Mouse (Mus musculus) 3T3-L1 (cell line): ENCODE data around the gene Tle2.

Experiments used
- DNase-seq: peaks from one replicate; pipeline ENCODE4 v3.0.0-alpha.2; 2015; ENCODE audit warnings: low read depth, low spot score

Tle2 gene

DNA sequence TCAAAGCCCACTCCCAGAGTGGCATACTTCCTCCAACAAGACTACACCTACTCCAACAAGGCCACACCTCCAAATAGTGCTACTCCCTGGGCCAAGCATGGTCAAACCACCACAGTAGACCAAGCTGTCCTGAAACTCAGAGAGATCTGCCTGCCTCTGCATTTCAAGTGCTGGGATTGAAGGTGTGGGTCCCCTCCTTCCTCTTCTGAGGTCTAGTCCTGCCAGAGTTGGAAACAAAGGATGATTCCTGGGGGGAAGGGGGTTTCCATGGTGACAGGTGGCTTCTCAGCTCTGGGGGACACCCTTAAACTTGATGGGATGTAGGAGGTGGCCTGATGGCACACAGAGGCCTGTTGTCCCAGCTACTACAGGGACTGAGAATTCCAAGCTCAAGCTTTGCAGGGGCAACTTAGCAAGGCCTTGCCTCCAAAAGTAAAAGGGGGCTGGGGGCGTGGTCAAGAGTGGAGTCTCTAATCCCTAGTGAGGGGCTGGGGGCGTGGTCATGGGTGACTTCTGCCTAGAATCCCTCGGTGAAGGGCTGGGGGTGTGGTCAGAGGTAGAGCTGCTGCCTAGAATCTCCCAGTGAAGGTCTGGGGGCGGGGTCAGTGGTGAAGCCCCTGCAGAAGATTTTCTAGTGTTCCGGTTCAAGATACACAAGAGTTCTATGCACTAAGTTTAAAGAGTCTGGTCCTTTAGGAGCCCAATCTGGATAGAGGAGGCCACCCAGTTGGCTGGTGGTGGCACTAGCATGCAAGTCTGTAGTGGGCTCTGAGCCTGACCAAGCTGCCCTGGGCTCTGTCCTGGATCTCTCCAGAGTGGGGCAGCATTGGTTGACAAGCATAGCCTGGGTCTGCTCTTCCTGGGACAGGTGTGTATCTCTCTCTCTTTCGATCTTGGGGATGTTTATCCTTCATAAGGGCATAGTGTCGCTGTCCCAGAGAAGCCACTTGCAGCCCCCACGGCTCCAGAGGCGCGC lies at the start of gene Tle2:
TSS of gene Tle2 (plus strand) at position 481 of the 976 bp plus-strand sequence.
- no peak for DNase-seq

DNA sequence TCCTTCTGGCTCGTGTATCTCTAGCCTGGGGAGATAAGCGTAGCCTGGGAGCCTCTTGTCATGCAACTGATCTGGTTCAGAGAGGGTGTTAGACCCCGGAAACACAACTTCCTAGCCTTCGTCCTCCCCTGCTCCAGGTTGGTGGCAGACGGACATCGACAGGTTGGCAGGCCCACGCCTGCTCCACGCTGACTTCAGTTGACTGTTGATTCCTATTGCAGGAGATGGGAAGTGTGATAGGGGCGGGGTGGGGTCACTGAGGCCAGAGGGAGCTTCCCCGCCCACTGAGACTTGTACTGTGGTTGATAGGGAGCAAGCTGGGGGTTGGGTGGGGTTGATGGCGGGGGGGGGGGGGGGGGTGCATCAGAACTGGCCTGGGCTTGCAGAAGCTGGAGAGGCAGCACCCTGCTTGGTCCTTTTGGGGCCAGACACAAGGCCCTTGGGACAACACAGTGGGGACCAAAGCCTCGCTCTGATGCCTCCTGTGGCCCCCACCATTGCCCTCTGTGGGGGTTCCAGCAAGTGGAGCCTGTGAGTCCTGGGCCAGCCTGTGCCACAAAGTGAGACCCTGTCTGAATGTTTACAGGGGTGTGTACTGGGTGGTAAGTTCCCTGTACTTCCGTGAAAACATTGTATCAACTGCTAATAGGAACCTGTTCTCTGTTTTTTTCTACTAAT lies 49.2 kb upstream of the Tle2 start:
- DNase-seq: no peak

DNA sequence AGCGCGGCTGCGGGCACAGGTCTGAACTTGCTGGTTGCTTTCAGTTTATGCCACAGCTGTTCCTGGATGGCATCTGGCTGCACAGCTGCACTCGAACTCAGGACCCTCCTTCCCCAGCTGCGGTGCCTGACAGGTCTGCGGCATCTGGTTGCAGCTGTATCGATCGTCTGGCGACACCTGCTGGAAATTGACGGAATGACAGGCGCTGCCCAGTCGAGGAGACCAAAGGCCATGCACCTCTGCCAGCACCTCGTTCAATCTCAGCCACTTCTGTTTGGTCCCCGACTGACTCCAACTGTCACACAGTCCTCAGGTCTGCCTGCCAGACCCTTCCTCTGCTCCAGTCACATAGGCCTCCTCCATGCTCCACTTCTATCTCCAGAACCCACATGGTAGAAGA lies 47.6 kb upstream of the Tle2 start:
- DNase-seq: peak; percentile 74

DNA sequence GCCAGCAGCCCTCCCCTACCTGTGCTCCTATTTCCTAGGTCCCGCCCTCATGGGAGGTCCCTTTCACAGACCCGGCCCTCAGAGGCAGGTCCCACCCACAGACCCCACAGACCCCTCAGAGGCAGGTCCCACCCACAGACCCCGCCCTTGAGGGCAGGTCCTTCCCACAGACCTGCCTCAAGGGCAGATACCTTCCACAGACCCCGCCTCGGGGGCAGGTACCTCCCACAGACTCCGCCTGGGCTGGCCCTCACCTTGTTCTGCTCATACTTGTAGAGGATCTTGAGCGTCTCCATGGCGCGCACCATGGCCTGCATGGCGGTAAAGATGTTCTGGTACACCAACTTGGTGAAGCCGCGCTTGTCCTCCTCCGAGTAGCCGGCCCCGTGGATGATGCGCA lies 39.5 kb upstream of the Tle2 start:
- DNase-seq: no peak

DNA sequence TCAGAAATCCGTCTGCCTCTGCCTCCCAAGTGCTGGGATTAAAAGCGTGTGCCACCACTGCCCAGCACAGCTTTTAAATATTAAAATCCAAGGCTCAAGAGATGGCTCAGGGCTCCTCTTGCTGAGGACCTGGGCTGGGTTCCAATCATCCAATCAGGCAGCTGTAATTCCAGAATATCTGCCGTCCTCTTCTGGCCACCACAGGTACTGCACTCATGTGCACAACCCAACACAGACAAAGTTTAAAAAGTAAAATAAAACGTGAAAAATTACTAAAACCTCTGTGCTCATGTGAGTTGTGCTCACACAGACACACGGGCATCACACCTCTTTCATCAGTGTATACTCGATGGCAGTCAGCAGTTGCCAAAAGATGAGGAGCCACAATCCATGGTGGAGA lies 37.6 kb upstream of the Tle2 start:
- peak; percentile 66 for DNase-seq

DNA sequence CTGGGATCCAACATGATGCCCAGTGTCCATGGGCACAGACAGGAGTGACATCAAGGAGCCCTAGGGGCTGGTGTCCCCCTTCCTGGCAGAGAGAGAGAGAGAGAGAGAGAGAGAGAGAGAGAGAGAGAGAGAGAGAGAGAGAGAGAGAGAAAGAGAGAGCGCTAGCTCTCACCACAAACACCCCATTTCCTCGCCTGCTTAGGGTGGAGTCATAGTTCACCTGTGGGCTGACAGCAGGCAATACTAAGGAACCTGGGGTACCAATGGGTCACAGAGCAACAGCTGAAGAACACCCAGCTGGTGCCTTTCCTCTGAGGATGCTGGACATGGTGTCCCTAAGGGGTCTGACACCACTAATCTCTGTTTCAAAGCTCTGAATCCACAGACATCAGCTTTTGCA lies 36.9 kb upstream of the Tle2 start:
- no peak for DNase-seq

DNA sequence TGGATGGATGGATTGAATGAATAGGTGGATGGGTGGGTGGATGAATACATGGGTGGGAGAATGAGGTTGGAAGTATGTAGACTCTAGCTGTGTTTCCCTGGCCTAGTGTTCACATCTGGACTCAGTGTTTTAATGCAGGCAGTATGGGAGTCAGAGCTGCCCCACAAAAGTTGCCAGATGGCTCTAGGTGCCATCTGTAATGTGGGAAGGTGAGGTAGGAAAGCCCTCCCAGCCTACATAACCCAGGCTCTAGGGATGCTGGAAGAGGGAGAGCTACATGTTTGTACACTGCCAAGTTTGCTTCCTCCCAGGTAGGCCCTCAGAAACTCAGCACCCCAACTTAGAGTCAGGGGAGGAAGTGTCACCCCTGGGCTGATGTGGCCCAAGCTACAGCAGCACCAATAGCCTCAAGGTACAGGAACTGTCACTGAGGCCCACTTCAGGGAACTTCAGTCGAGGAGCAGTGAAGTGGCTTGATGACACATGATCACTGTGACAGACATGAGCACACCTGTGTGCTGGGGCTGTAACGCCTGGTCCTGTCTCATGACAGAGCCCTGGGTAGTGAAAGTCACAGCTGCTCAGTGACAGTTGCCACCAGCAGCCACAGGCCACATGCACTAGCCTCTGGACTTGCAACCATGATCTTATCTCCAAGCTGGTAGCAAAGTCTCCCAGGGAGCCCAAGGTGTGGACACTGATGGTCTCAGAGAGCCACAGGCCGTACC lies 35.9 kb upstream of the Tle2 start:
- no peak for DNase-seq

DNA sequence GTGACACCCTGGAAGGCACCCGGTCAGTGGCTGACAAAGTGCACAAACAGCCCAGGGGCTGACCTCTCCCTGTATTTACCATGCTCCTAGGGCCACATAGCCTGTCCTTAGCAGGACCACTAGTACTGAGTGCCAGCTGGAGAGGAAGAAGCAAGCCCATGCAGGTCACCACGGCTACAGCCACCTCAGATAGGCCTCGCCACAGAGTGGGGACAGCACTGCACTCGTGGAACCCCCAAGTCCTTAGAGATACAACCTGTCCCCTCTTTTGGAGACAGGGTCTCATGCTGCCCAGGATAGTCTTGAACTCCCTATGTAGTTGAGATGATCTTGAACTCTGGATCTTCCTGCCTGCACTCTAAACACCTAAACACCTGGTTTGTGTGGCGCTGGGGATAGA lies 33.0 kb upstream of the Tle2 start:
- DNase-seq: no peak

DNA sequence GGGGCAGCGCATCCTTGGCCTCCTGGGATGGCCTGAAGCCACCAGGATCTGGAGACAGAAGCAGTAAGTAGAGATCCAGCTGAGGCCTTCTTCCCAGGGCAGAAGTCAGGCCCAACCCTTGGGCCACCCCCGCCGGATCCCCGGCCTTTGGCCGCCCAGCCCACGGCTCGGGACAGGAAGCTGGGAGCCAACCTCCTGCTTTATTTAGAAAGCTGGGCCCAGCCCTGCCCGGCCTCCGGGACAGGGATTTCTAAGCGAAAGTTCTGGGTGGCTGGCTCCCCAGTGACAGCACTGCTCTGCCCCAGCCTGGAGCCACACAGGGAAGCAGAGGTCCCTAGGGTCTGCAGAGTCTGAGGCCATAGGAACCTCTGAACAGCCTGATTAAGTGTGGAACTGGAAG lies 32.6 kb upstream of the Tle2 start:
- no peak for DNase-seq

DNA sequence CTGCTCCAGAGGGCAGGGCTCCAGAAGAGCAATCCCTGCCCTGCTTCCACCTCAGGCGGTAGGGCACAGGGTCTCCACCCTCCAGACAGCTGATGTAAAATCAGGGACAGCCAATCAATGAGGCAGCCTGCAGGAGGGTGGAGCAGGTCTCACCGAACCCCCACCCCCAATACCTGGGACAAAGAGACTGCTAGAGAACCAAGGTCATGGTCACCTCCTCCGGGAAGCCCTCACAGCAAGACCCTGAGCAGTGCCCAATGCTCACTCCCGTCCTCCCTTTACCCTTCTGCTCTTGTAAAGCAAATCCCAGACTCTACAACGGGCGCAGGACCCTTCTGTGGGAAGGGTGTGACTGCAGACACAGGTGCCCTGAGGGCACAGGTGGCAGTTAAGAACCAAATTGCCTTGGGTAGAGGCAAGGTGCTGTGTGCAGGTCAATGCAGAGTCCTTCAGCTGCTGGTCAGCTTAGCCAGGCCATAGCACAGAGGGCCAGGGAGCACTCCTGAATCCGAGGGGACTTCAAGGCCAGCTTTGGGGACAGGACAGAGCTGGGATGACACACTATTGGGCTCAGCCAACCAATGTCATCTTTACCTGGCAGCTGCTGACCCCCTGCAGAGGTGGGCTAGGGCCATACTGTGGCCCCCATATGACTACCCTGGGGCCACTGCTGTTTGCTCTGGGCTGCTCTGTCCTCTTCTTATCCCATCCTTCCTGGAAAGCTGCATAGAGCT lies 31.5 kb upstream of the Tle2 start:
- DNase-seq: no peak

DNA sequence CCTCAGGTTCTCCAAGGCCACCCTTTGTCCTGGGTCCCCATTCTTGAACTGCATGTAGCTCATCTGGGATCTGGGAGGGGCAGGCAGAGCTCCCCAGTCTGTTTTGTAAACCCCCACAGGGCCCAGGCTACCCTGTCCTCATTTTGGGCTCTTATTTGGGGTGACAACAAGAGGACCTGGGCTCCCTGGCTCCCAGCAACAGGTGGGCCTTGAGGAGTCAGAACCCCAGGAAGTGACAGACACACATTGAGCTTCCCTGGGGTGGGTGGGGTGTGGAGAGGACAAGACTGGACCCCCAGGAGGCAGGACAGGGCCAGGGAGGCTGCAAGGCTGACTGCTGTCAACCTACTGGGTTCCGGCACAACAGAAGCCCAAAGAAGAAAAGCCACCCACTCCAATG lies 30.7 kb upstream of the Tle2 start:
- no peak for DNase-seq

DNA sequence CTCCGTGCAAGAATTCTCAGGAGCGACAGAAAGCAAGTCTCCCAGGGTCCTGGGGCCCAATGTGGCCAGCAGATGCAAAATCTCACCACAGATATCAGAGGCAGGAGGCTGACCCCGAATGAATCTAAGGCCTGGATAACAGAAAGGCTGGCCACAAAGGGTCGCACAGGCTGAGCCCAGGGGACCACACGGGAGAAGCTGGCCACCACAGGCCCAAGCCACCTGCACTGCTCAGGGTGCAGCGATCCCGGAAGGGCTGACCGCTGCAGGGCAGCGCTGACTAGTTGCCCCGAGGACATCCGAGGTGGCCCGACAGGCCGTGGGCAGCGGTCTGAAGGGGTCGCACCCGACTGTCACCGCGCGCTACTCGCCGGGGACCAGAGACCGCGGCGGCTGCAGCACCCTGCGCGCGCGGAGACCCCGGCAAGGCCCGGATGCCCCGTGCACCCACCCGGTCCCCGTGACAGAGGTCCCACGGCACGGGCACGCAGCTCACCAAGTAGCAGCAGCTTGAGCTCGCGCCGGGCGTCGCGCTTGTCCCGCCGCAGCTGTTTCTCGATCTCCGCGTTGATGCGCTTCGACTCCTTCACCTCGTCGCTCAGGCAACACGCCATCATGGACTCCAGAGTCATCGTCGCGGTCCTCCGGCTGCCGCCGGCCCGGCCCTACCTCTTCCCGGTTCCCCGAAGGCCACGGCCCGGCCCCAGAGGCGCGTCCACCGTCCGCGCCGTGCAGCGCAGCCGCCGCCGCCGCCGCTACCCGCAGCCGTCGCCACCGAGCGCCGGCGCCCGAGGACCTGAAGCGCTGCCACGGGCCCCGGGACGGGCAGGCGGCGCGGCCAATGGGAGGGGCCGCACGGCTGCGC lies 29.8 kb upstream of the Tle2 start:
- no peak for DNase-seq

DNA sequence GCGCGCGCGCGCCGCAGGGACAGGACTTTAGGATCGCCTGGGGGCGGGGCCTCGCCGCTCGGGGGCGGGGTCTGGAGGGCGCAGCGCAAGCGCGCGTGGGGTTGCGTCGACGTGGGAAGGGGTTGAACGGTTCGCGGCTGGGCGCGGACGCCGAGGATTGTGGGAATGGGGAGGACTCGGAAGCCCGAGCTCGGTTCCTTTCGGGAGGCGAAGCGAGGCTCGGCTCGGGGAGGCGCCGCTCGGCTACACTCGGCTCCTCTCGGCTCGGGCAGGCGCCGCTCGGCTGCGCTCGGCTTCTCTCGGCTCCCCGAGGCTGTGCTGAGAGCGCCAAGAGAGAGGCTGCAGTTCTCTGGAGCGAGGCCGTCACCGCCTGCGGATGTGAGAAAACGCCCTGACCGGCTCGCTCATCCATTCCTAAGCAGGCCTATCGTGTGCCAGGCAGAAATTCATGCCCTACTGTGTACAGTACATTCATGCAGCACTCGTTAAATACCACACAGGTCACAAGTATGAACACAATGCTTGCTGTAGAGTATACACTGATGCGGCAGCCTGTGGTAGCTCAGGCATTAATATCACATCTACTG lies 29.1 kb upstream of the Tle2 start, which contains the start of gene Gna11:
TSS of gene Gna11 (minus strand) at position 30 of the 587 bp plus-strand sequence.
- DNase-seq: peak; percentile 94

DNA sequence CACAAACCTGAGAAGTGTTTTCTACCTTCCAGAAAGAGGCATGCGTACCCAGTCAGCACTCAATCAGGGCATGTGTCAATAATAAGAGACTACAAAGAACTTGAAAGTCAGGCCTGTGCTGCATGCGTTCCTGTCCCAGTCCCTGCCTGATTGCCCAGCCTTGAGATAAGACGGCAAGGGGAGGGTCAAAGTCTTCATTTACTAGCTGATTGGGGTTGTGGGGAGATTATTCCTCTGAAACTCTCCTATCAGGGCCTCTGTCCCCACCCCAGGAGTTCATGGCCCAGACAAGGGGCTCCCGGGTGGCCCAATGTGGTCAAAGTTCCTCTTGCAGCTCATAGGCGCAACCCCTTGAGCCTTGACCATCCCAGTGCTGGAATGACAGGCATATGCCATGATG lies 28.0 kb upstream of the Tle2 start:
- no peak for DNase-seq

DNA sequence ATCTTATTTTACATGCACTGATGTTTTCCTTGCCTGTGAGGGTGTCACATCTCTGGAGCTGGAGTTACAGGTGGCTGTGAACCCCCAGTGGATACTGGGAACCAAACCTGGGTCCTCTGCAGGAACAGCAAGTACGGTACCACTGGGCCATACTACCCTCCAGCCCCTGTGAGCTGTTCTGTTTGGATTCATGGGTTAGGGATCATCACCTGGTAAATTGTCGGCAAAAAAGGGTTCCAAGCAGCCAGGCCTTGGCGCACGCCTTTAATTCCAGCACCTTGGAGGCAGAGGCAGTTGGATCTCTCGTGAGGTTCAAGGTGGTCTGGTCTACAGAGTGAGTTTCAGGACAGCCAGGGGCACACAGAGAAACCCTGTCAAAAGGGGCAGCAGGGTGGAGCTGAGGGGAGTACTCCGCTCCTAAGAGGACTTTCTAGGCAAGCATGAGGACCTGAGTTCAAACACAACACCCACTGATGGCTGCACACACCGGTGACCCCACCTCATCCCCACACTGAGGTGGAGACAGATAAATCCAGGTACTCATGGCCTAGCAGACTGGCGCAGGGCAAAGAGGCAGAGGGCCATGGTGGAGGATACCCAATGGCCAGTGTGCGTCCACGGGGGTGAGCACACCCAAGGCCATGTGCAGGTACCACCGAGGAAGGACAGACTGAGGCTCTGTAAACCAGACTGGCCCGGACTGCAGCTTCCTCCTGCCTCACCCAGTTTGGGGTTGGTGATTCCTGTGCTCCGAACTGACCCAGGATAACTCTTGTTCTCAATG lies 27.4 kb upstream of the Tle2 start:
- no peak for DNase-seq

DNA sequence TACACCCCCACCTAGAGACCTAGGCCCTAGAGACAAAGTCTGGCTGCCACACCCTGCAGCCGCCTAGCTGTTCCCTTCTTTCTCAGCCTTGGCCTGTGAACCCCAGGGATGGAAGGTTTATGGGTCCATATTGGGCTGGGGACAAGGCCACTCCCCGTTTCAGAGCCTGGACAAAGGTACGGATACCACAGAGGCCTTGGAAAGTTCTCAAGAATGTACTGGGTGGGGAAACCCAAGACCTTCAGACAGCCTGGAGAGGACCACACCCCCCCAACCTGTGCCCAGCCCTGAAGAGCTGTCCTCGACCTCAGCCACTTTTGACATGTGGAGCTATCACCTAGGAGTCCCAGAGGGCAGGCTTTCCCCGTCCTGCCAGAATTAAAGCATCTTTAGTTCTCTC lies 25.4 kb upstream of the Tle2 start:
- no peak for DNase-seq

DNA sequence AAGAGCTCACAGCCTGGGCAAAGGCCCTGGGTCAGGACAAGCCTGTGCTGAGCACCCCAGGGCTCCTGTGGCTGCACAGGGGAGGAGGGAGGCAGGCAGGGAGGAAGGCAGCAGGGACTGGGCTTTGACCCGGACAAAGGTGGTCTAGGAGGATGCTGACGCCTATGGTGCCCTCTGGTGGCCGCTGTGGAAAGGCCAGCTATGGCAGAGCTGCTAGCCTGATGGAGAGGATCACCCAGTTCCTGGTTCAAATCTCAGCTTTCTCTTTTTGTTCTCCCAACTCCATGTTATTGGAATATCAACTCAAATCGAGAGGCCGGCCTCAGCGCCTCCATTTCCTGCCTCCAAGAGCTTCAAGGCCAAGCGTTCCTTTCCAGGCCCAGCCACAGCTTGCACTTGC lies 24.1 kb upstream of the Tle2 start:
- DNase-seq: peak; percentile 79

DNA sequence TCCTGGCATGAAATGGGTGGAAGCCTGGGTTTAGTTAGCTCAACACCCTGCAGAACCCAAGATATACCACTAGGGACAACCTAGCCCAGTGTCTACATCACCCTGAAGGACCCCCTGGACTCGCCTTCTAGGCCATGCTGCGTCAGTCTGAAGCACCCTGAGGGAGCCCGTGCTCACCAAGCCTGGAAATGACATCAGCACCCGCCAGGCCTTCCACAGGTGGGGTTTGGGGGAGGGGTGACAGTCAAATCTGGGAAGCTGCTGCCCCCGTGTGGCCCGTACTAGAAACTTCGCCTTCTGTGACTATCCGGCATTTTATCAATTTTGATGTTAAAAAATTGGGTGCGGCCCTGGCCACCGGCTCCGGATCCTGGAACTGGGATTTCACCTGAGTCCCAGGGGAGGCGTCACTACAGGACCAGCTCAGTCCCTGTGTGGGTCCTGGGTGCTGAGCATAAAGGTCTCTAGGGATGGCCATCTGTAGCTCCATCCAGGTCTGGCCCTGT lies 22.7 kb upstream of the Tle2 start:
- DNase-seq: peak; percentile 90

DNA sequence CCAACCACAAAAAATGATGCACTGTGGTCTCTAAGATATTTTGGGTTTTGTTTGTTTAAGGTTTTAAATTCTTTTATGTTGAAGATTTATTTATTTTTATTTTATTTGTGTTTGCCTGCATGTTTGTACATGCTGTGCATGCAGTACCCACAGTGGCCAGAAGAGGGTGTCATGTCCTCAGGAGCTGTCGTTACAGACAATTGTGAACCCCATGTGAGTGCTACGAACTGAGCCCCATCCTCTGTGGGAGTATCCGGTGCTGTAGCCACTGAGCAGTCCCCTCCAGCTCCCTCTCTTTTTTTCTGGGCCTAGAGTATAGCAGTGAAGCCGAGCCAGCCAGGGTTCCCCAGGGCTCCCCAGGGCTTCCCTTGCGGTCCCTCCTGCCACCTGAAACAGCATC lies 21.1 kb upstream of the Tle2 start:
- DNase-seq: peak; percentile 49
